ENCODE assay signal across 27 mouse cellular contexts in genomic region chr11:30364591-30364990, GRCm38 (mm10).
DNase-seq lines count a peak whose midpoint lies in the region; TF ChIP-seq lines count a peak whose summit lies in the region.
"Had no signal": no experiment of that assay in that cellular context is flagged by ENCODE, and none has a peak within 500 bp of the region (broad histone marks: within the 10 kb centered on the region; RNA-seq: fewer than 3 reads in every experiment).

No protein-coding gene starts in this region.

- peaks cover 20% of the 10 kb centered on the region for H3K4me1 ChIP-seq in kidney, adult 2 months (ENCODE audit: control insufficient read depth, insufficient read depth, low read length)
- H3K4me1 ChIP-seq in brown adipose tissue, adult 24 weeks (ENCODE audit: control insufficient read depth, insufficient read depth, insufficient read length, low read length), result peaks cover 6% of the 10 kb centered on the region; the same call in 1 of the 2 replicates
- H3K4me1 ChIP-seq: forebrain, embryonic 15.5 days; hindbrain, embryonic 10.5 days; intestine, embryonic 15.5 days; limb, embryonic 10.5 days; neural tube, embryonic 15.5 days had no signal

- intact Hi-C loops in heart, postnatal 10 days (cut with DNase I), result loop anchor here (2.0 to 10.0 kb wide), 2 partner anchors 96 to 290 kb away; partner anchors contain the start of gene Sptbn1

- no peak for TF ChIP-seq POLR2A in kidney, adult 2 months (IDR thresholded peaks at IDR 0.05; ENCODE audit: low read depth, low read length)

- 60% methylated on average over 2 of the region's 2 CpGs for WGBS in kidney, adult 2 months

- no peaks in the 10 kb centered on the region for H3K27me3 ChIP-seq in kidney, adult 2 months (replicated peaks; ENCODE audit: control insufficient read depth, insufficient read depth, low read length)
- H3K27me3 ChIP-seq: CH12.LX; forebrain, embryonic 15.5 days; intestine, embryonic 15.5 days; neural tube, embryonic 15.5 days; Patski had no signal

- no peak for TF ChIP-seq CTCF in kidney, adult 2 months (conservative IDR thresholded peaks at IDR 0.05; ENCODE audit: insufficient read depth, insufficient read length, low read depth, low read length)

- no peak overlapping the region for H3K4me3 ChIP-seq in kidney, adult 2 months (ENCODE audit: insufficient read depth, low read depth, low read length)
- no peak overlapping the region for H3K4me3 ChIP-seq in brown adipose tissue, adult 24 weeks (ENCODE audit: insufficient read depth, low read depth, low read length)
- H3K4me3 ChIP-seq: embryonic facial prominence, embryonic 10.5 days; forebrain, embryonic 15.5 days; hindbrain, embryonic 10.5 days; intestine, embryonic 15.5 days; limb, embryonic 10.5 days; neural tube, embryonic 15.5 days had no signal

- no peaks in the 10 kb centered on the region for H3K36me3 ChIP-seq in kidney, adult 2 months (ENCODE audit: control insufficient read depth, insufficient read depth, low read length)
- H3K36me3 ChIP-seq: embryonic facial prominence, embryonic 10.5 days; forebrain, embryonic 15.5 days; G1E; hindbrain, embryonic 10.5 days; intestine, embryonic 15.5 days; limb, embryonic 10.5 days; neural tube, embryonic 15.5 days had no signal

- peak; percentile 97 for DNase-seq in heart, adult 11 months
- DNase-seq in heart, postnatal 10 days, result no peak
- DNase-seq in kidney, adult 2 months, result peak; percentile 54
- DNase-seq in kidney, postnatal 4 days, result no peak
- DNase-seq in heart, postnatal 4 days, result peak; percentile 7
- no peak for DNase-seq in layer of hippocampus, postnatal 14 days (ENCODE audit: low spot score in 2 of 2)
- DNase-seq: adrenal gland, postnatal 14 days; B cell, adult 2 months; cerebellum, adult 11-12 months; cerebellum, postnatal 10 days; gastrocnemius, postnatal 14 days; liver; liver, postnatal 0 days; right cerebral cortex, adult 18-20 months; right cerebral cortex, postnatal 4 days; thymus, postnatal 14 days had no signal

- peak overlapping the region; percentile 39; the same call in 1 of the 2 replicates for H3K27ac ChIP-seq in kidney, adult 2 months (ENCODE audit: insufficient read depth, low read depth, low read length)
- H3K27ac ChIP-seq in brown adipose tissue, adult 24 weeks (replicated peaks; ENCODE audit: low read depth, low read length), result peak overlapping the region; percentile 63
- H3K27ac ChIP-seq: embryonic facial prominence, embryonic 10.5 days; forebrain, embryonic 15.5 days; hindbrain, embryonic 10.5 days; intestine, embryonic 15.5 days; limb, embryonic 10.5 days; macrophage; neural tube, embryonic 15.5 days had no signal

Comparison
In these comparisons a context has a peak if more than half of its experiments do, and no peak if none do; other contexts are left out.
1. DNase-seq: peak in heart, adult 11 months (single experiment), kidney, adult 2 months (single experiment) and heart, postnatal 4 days (single experiment); none in heart, postnatal 10 days (0 of 2), kidney, postnatal 4 days (0 of 2) and layer of hippocampus, postnatal 14 days (0 of 2).